Mouse (Mus musculus) hindbrain, embryonic 10.5 days (tissue): ENCODE results near the gene Ptrhd1. TPM values are rescaled to one million over a fixed set of nuclear protein-coding genes. Genes with fewer than 3 reads are reported as not detected.
"Not testable (repeated sequence)": the region's sequence is repeated elsewhere in the genome, so short reads cannot be mapped to it uniquely, and the experiment has no call there.

Experiments
- DNase-seq: peaks from one replicate; pipeline ENCODE4 v3.0.0-alpha.2; 2017; ENCODE audit warnings: low spot score
- H3K27ac ChIP-seq: fragments of 300-500 bp; sonication (generic); 2 replicates; pipeline ENCODE4 v1.5.1; 2016; ENCODE audit warnings: mild to moderate bottlenecking, moderate library complexity
- H3K27me3 ChIP-seq: fragments of 300-500 bp; sonication (generic); 2 replicates; pipeline ENCODE4 v1.6.1; 2016; ENCODE audit warnings: mild to moderate bottlenecking; ENCODE audit not compliant: poor library complexity, insufficient read depth, severe bottlenecking
- H3K36me3 ChIP-seq: fragments of 300-500 bp; sonication (generic); 2 replicates; pipeline ENCODE4 v1.6.1; 2016; ENCODE audit warnings: mild to moderate bottlenecking, moderate library complexity
- H3K4me1 ChIP-seq: fragments of 300-500 bp; sonication (generic); replicated peaks from 2 replicates; pipeline ENCODE4 v1.6.1; 2016; ENCODE audit warnings: mild to moderate bottlenecking
- H3K4me3 ChIP-seq: fragments of 300-500 bp; sonication (generic); 2 replicates; pipeline ENCODE4 v1.5.1; 2016; ENCODE audit warnings: mild to moderate bottlenecking, moderate library complexity
- H3K9me3 ChIP-seq: fragments of 300-500 bp; sonication (generic); 2 replicates; pipeline ENCODE4 v1.6.1; 2016; ENCODE audit warnings: mild to moderate bottlenecking, moderate library complexity
- WGBS: fragments of 180-500 bp; shearing (Covaris S2); methylation state at CpG from one replicate; pipeline ENCODE4 v1.1.7; 2016; 5-methylcytosine and 5-hydroxymethylcytosine counted together
- polyA plus RNA-seq: library from polyadenylated mRNA; unstranded; fragments of >200 nt; fragmentation: Nextera tagmentation; extraction: Ambion mirVana; gene quantifications from 2 replicates; pipeline ENCODE4 v1.2.1, GENCODE M21; 2016

Gene Ptrhd1
- polyA plus RNA-seq, 1 experiment from 2014 or later: 7.1 TPM

GRCm38 (mm10) chr12:4206106-4206505 is 27.7 kb upstream of the Ptrhd1 start:
- no peak overlapping the region for H3K4me3 ChIP-seq
- H3K27me3 ChIP-seq: no peaks in the 10 kb centered on the region
- peaks cover 67% of the 10 kb centered on the region for H3K36me3 ChIP-seq
- DNase-seq: no peak
- peaks cover 2% of the 10 kb centered on the region; the same call in 1 of the 2 replicates for H3K4me1 ChIP-seq
- H3K9me3 ChIP-seq: no peaks in the 10 kb centered on the region
- 94% methylated on average over 11 of the region's 11 CpGs for WGBS
- H3K27ac ChIP-seq: no peak overlapping the region

GRCm38 (mm10) chr12:4208405-4209133 is 25.3 kb upstream of the Ptrhd1 start:
- Histone ChIP-seq H3K4me3 (no peak overlapping the region), H3K4me1 (peaks cover 6% of the 10 kb centered on the region), H3K27me3 (no peaks in the 10 kb centered on the region), H3K27ac (no peak overlapping the region), H3K36me3 (peaks cover 84% of the 10 kb centered on the region), H3K9me3 (no peaks in the 10 kb centered on the region)
- 76% methylated on average over 15 of the region's 15 CpGs for WGBS
- DNase-seq: peak; percentile 38

- no peak overlapping the region for H3K27ac ChIP-seq
- peaks cover 6% of the 10 kb centered on the region for H3K4me1 ChIP-seq
- WGBS: 96% methylated on average over 9 of the region's 9 CpGs
- no peaks in the 10 kb centered on the region for H3K9me3 ChIP-seq
- peaks cover 88% of the 10 kb centered on the region for H3K36me3 ChIP-seq
- no peak for DNase-seq
- H3K27me3 ChIP-seq: no peaks in the 10 kb centered on the region
- H3K4me3 ChIP-seq: no peak overlapping the region
These were observed 24.6 kb upstream of the Ptrhd1 start for GRCm38 (mm10) chr12:4209196-4209595.

- H3K36me3 ChIP-seq: peaks cover 91% of the 10 kb centered on the region
- no peaks in the 10 kb centered on the region for H3K27me3 ChIP-seq
- H3K4me1 ChIP-seq: peaks cover 6% of the 10 kb centered on the region
- H3K27ac ChIP-seq: no peak overlapping the region
- no peak for DNase-seq
- H3K9me3 ChIP-seq: no peaks in the 10 kb centered on the region
- no peak overlapping the region for H3K4me3 ChIP-seq
- WGBS: 88% methylated on average over 9 of the region's 9 CpGs
These were observed 22.7 kb upstream of the Ptrhd1 start for GRCm38 (mm10) chr12:4211174-4211573.

GRCm38 (mm10) chr12:4212908-4213307 is 20.9 kb upstream of the Ptrhd1 start:
- Histone ChIP-seq H3K27me3 (no peaks in the 10 kb centered on the region), H3K4me3 (no peak overlapping the region), H3K27ac (0 out of 2 replicates have a peak overlapping the region, but pooled peaks have one; percentile 37), H3K4me1 (peaks cover 6% of the 10 kb centered on the region), H3K9me3 (no peaks in the 10 kb centered on the region), H3K36me3 (peaks cover 98% of the 10 kb centered on the region)
- peak; percentile 27 for DNase-seq
- WGBS: 66% methylated on average over 8 of the region's 8 CpGs

- WGBS: 93% methylated on average over 7 of the region's 7 CpGs
- H3K27me3 ChIP-seq: no peaks in the 10 kb centered on the region
These were observed 3.7 kb upstream of the Ptrhd1 start for GRCm38 (mm10) chr12:4230156-4230555.

GRCm38 (mm10) chr12:4232777-4233176 is 1.1 kb upstream of the Ptrhd1 start:
- 64% methylated on average over 4 of the region's 4 CpGs for WGBS
- no peak for DNase-seq
- H3K9me3 ChIP-seq: no peaks in the 10 kb centered on the region
- no peaks in the 10 kb centered on the region for H3K27me3 ChIP-seq
- H3K4me3 ChIP-seq: peak overlapping the region; percentile 80
- peaks cover 12% of the 10 kb centered on the region for H3K4me1 ChIP-seq
- no peak overlapping the region for H3K27ac ChIP-seq
- H3K36me3 ChIP-seq: peaks cover 49% of the 10 kb centered on the region

More at GRCm38 (mm10) chr12:4230156-4230555, 3.7 kb upstream of the Ptrhd1 start:
- peaks cover 12% of the 10 kb centered on the region for H3K4me1 ChIP-seq
- H3K27ac ChIP-seq: no peak overlapping the region
- no peaks in the 10 kb centered on the region for H3K9me3 ChIP-seq
- no peak for DNase-seq
- peaks cover 60% of the 10 kb centered on the region for H3K36me3 ChIP-seq
- H3K4me3 ChIP-seq: no peak overlapping the region

GRCm38 (mm10) chr12:4237481-4237880 is 3.7 kb downstream of the Ptrhd1 start:
- 95% methylated on average over 15 of the region's 15 CpGs for WGBS

GRCm38 (mm10) chr12:4240281-4240680 is 6.5 kb downstream of the Ptrhd1 start:
- not testable (repeated sequence) for H3K27me3 ChIP-seq, H3K4me3 ChIP-seq, H3K27ac ChIP-seq, DNase-seq, H3K4me1 ChIP-seq, H3K9me3 ChIP-seq
- WGBS: 76% methylated on average over 8 of the region's 8 CpGs
- H3K36me3 ChIP-seq: peaks cover 27% of the 10 kb centered on the region

More at GRCm38 (mm10) chr12:4237481-4237880, 3.7 kb downstream of the Ptrhd1 start:
- Histone ChIP-seq H3K4me1 (peaks cover 13% of the 10 kb centered on the region), H3K4me3 (no peak overlapping the region), H3K27ac (no peak overlapping the region), H3K27me3 (no peaks in the 10 kb centered on the region), H3K36me3 (peaks cover 27% of the 10 kb centered on the region), H3K9me3 (no peaks in the 10 kb centered on the region)
- DNase-seq: no peak

GRCm38 (mm10) chr12:4243805-4244204 is 10.0 kb downstream of the Ptrhd1 start:
- Histone ChIP-seq H3K4me1 (peaks cover 4% of the 10 kb centered on the region), H3K9me3 (no peaks in the 10 kb centered on the region), H3K36me3 (peaks cover 3% of the 10 kb centered on the region; the same call in 1 of the 2 replicates), H3K27ac (no peak overlapping the region), H3K4me3 (no peak overlapping the region), H3K27me3 (no peaks in the 10 kb centered on the region)
- 87% methylated on average over 2 of the region's 2 CpGs for WGBS
- no peak for DNase-seq

GRCm38 (mm10) chr12:4245742-4246141 is 11.9 kb downstream of the Ptrhd1 start:
- no peaks in the 10 kb centered on the region for H3K27me3 ChIP-seq
- WGBS: 82% methylated on average over 10 of the region's 10 CpGs
- no peak overlapping the region for H3K4me3 ChIP-seq
- no peak for DNase-seq
- no peak overlapping the region for H3K27ac ChIP-seq
- peaks cover 3% of the 10 kb centered on the region; the same call in 1 of the 2 replicates for H3K4me1 ChIP-seq
- H3K9me3 ChIP-seq: no peaks in the 10 kb centered on the region
- no peaks in the 10 kb centered on the region for H3K36me3 ChIP-seq

GRCm38 (mm10) chr12:4249786-4250185 is 16.0 kb downstream of the Ptrhd1 start:
- H3K27ac ChIP-seq: no peak overlapping the region
- H3K27me3 ChIP-seq: no peaks in the 10 kb centered on the region
- 92% methylated on average over 6 of the region's 6 CpGs for WGBS
- DNase-seq: no peak
- no peak overlapping the region for H3K4me3 ChIP-seq
- H3K4me1 ChIP-seq: peaks cover 3% of the 10 kb centered on the region; the same call in 1 of the 2 replicates
- H3K9me3 ChIP-seq: no peaks in the 10 kb centered on the region
- peaks cover 13% of the 10 kb centered on the region for H3K36me3 ChIP-seq

GRCm38 (mm10) chr12:4252742-4253655 is 19.2 kb downstream of the Ptrhd1 start:
- Histone ChIP-seq H3K4me3 (no peak overlapping the region), H3K36me3 (peaks cover 13% of the 10 kb centered on the region), H3K9me3 (no peaks in the 10 kb centered on the region), H3K27ac (no peak overlapping the region), H3K27me3 (no peaks in the 10 kb centered on the region), H3K4me1 (peaks cover 3% of the 10 kb centered on the region; the same call in 1 of the 2 replicates)
- DNase-seq: no peak
- WGBS: 89% methylated on average over 16 of the region's 16 CpGs
